ENCODE assay signal across 18 mouse cellular contexts in genomic region chr5:119292323-119292722, GRCm38 (mm10).
A peak's percentile ranks its signal among the peaks of the same experiment; 100 is the strongest.
DNase-seq lines count a peak whose midpoint lies in the region; ATAC-seq and TF ChIP-seq lines count a peak whose summit lies in the region.
"Had no signal": no experiment of that assay in that cellular context is flagged by ENCODE, and none has a peak within 500 bp of the region (broad histone marks: within the 10 kb centered on the region; RNA-seq: fewer than 3 reads in every experiment).

No protein-coding gene starts in this region.

- H3K9ac ChIP-seq in kidney, embryonic 16.5 days (replicated peaks; ENCODE audit: low read length) = no peak overlapping the region
- no peak overlapping the region for H3K9ac ChIP-seq in liver, embryonic 15.5 days
- H3K9ac ChIP-seq in midbrain, postnatal 0 days (replicated peaks; ENCODE audit: low read length, poor library complexity, severe bottlenecking) = no peak overlapping the region
- H3K9ac ChIP-seq: embryonic facial prominence, embryonic 13.5 days; forebrain, embryonic 15.5 days; hindbrain, embryonic 15.5 days; lung, embryonic 14.5 days had no signal

- H3K4me3 ChIP-seq in kidney, embryonic 16.5 days (ENCODE audit: low read length) = no peak overlapping the region
- H3K4me3 ChIP-seq in liver, embryonic 15.5 days (replicated peaks) = no peak overlapping the region
- H3K4me3 ChIP-seq in limb, embryonic 10.5 days = no peak overlapping the region
- H3K4me3 ChIP-seq in midbrain, postnatal 0 days (ENCODE audit: low read depth, low read length) = no peak overlapping the region
- H3K4me3 ChIP-seq: embryonic facial prominence, embryonic 13.5 days; forebrain, embryonic 15.5 days; heart, adult 2 months; hindbrain, embryonic 15.5 days had no signal

- H3K9me3 ChIP-seq in kidney, embryonic 16.5 days (ENCODE audit: low read length) = peaks cover 3% of the 10 kb centered on the region; the same call in 1 of the 2 replicates
- no peaks in the 10 kb centered on the region for H3K9me3 ChIP-seq in liver, embryonic 15.5 days (replicated peaks)
- no peaks in the 10 kb centered on the region for H3K9me3 ChIP-seq in limb, embryonic 10.5 days (replicated peaks)
- H3K9me3 ChIP-seq in midbrain, postnatal 0 days (ENCODE audit: low read length) = no peaks in the 10 kb centered on the region
- H3K9me3 ChIP-seq: embryonic facial prominence, embryonic 13.5 days; forebrain, embryonic 15.5 days; hindbrain, embryonic 15.5 days had no signal

- no peak for ATAC-seq in kidney, embryonic 16.5 days (ENCODE audit: low FRiP score, low TSS enrichment)
- ATAC-seq in liver, embryonic 15.5 days (ENCODE audit: insufficient read depth) = peak; percentile 57
- no peak for ATAC-seq in midbrain, postnatal 0 days (ENCODE audit: low FRiP score)
- ATAC-seq: forebrain, embryonic 15.5 days had no signal

- 73% methylated on average over 9 of the region's 9 CpGs for WGBS in kidney, embryonic 16.5 days
- 51% methylated on average over 9 of the region's 9 CpGs for WGBS in liver, embryonic 15.5 days (ENCODE audit: insufficient replicate concordance)
- 37% methylated on average over 9 of the region's 9 CpGs for WGBS in limb, embryonic 10.5 days
- 80% methylated on average over 9 of the region's 9 CpGs for WGBS in midbrain, postnatal 0 days

- H3K36me3 ChIP-seq in kidney, embryonic 16.5 days (ENCODE audit: insufficient read depth, low read length) = no peaks in the 10 kb centered on the region
- H3K36me3 ChIP-seq in liver, embryonic 15.5 days (replicated peaks) = no peaks in the 10 kb centered on the region
- H3K36me3 ChIP-seq in limb, embryonic 10.5 days = no peaks in the 10 kb centered on the region
- H3K36me3 ChIP-seq in midbrain, postnatal 0 days (ENCODE audit: insufficient read depth, low read length) = no peaks in the 10 kb centered on the region
- H3K36me3 ChIP-seq: embryonic facial prominence, embryonic 13.5 days; forebrain, embryonic 15.5 days; hindbrain, embryonic 15.5 days had no signal

- no peak overlapping the region for H3K4me2 ChIP-seq in kidney, embryonic 16.5 days (replicated peaks; ENCODE audit: low read depth, low read length)
- H3K4me2 ChIP-seq in liver, embryonic 15.5 days = no peak overlapping the region
- no peak overlapping the region for H3K4me2 ChIP-seq in midbrain, postnatal 0 days (ENCODE audit: low read depth, low read length, poor library complexity, severe bottlenecking)
- H3K4me2 ChIP-seq: embryonic facial prominence, embryonic 13.5 days; forebrain, embryonic 15.5 days; hindbrain, embryonic 15.5 days; lung, embryonic 14.5 days had no signal

- TF ChIP-seq CTCF in midbrain, postnatal 0 days (IDR thresholded peaks at IDR 0.05) = no peak

- peak; percentile 39 to 64 for DNase-seq in kidney, adult 8-10 months
- DNase-seq in adrenal gland, adult 8-10 months = peak; percentile 36
- peak; percentile 23 for DNase-seq in adrenal gland, postnatal 10 days
- no peak for DNase-seq in limb, embryonic 10.5 days (ENCODE audit: low spot score)
- no peak for DNase-seq in midbrain, postnatal 0 days (ENCODE audit: low spot score)
- DNase-seq: cerebellum, adult 9-11 months; gastrocnemius, postnatal 25 days; heart, adult 2 months; heart, postnatal 4 days; layer of hippocampus, adult 9-11 months; lung, postnatal 36 days had no signal

- no peaks in the 10 kb centered on the region for H3K27me3 ChIP-seq in kidney, embryonic 16.5 days (ENCODE audit: insufficient read depth, low read length)
- H3K27me3 ChIP-seq in liver, embryonic 15.5 days = no peaks in the 10 kb centered on the region
- H3K27me3 ChIP-seq in limb, embryonic 10.5 days (ENCODE audit: low read depth, poor library complexity, severe bottlenecking) = peaks cover 59% of the 10 kb centered on the region
- no peaks in the 10 kb centered on the region for H3K27me3 ChIP-seq in midbrain, postnatal 0 days (ENCODE audit: insufficient read depth, low read length)
- H3K27me3 ChIP-seq: embryonic facial prominence, embryonic 13.5 days; forebrain, embryonic 15.5 days; hindbrain, embryonic 15.5 days had no signal

- H3K4me1 ChIP-seq in kidney, embryonic 16.5 days (ENCODE audit: insufficient read depth, low read length) = 0 out of 2 replicates have a peak, but pooled peaks cover 3% of the 10 kb centered on the region
- H3K4me1 ChIP-seq in liver, embryonic 15.5 days (replicated peaks) = no peaks in the 10 kb centered on the region
- peaks cover 20% of the 10 kb centered on the region for H3K4me1 ChIP-seq in limb, embryonic 10.5 days
- H3K4me1 ChIP-seq in midbrain, postnatal 0 days (ENCODE audit: insufficient read depth, low read length) = peaks cover 3% of the 10 kb centered on the region; the same call in 1 of the 2 replicates
- H3K4me1 ChIP-seq: embryonic facial prominence, embryonic 13.5 days; hindbrain, embryonic 15.5 days had no signal

- no peak overlapping the region for H3K27ac ChIP-seq in kidney, embryonic 16.5 days (ENCODE audit: low read length)
- H3K27ac ChIP-seq in liver, embryonic 15.5 days (replicated peaks) = no peak overlapping the region
- no peak overlapping the region for H3K27ac ChIP-seq in limb, embryonic 10.5 days
- H3K27ac ChIP-seq in midbrain, postnatal 0 days (ENCODE audit: low read depth, low read length) = no peak overlapping the region
- H3K27ac ChIP-seq: embryonic facial prominence, embryonic 13.5 days; forebrain, embryonic 15.5 days; heart, adult 2 months; hindbrain, embryonic 15.5 days; kidney, postnatal 0 days had no signal

Comparison
In these comparisons a context has a peak if more than half of its experiments do, and no peak if none do; other contexts are left out.
1. DNase-seq: peak in kidney, adult 8-10 months (2 of 2), adrenal gland, adult 8-10 months (single experiment) and adrenal gland, postnatal 10 days (single experiment); none in limb, embryonic 10.5 days (single experiment) and midbrain, postnatal 0 days (single experiment).